Mouse (Mus musculus) CD4-positive, CD25-positive, alpha-beta regulatory T cell, adult 9 weeks (primary cell): Measurements from ENCODE around the gene Fip1l1. TPM values are rescaled to one million over a fixed set of nuclear protein-coding genes. Genes with fewer than 3 reads are reported as not detected.

Experiments used
- polyA plus RNA-seq: library from polyadenylated mRNA; unstranded; fragments of 100-300 nt; shearing (Covaris generic); gene quantifications from one replicate; pipeline ENCODE4 v1.2.1, GENCODE M21; 2017

Fip1l1 gene
- 153 TPM for polyA plus RNA-seq

GRCm38 (mm10) chr5:74535240-74536021 is at the start of gene Fip1l1:
Gene Fip1l1 (plus strand): TSS chr5:74535449.

GRCm38 (mm10) chr5:74531630-74532280 is 3.5 kb upstream of the Fip1l1 start, which contains the start of gene Scfd2:
Gene Scfd2 (minus strand): TSS chr5:74531759.

Other genes starting within 250 kb of the Fip1l1 start
- 26.2 TPM for gene Scfd2, start 3.7 kb upstream of the Fip1l1 start, polyA plus RNA-seq
- gene Lnx1, start 167.5 kb downstream of the Fip1l1 start, polyA plus RNA-seq: 0.29 TPM